Mouse (Mus musculus): ENCODE results near the gene Ccdc43. TPM values are rescaled to one million over a fixed set of nuclear protein-coding genes. Genes with fewer than 3 reads are reported as not detected.

Ccdc43 gene
- total RNA-seq, 2 experiments from 2014 or later = 28.2 to 30.3 TPM

DNA sequence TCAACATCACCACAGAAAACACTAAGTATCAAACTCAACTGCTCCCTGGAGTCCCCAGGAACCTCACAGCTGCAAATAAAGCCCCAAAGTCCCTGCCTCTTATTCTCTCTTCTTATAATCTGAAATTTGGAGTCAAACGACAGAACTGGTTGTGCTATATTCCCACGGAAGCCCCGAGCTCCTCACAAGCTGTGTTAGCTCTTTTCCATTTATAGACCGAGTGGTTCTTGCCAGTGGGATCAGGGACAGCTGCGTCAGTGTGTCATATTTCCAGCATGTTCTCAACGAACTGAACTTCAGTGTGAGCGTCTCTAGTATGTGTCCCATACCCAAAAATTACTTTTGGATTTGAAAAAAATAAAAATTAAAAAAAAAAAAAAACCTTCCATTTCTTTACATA is 2.3 kb downstream of the Ccdc43 start:
- peak in 1 of 2 experiments; percentile 72 for DNase-seq (ENCODE audit: low spot score in 2 of 2)
- intact Hi-C loops (cut with DNase I) = no loop called here

DNA sequence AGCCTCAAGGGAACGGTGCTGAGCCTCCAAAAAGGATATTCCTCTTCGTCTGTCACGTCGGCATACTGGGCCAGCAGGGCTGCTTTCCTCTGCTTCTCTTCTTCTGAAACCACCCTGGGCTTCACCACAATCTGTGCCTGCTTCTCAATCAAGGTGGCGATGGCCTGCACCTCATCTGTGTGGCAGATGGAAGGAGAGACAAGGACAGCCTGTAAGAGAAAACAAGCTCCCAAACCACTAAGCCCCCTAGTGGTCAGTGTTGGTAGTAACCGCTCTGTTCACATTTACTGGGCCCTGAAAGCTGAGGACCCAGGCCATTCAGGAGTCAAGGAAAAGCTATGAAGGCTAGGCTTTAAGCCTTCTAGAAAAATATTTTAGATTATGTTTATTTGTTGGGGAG is 7.4 kb downstream of the Ccdc43 start:
- peak; percentile 76 to 77 for DNase-seq (ENCODE audit: low spot score in 2 of 2)
- intact Hi-C loops (cut with DNase I) = no loop called here

DNA sequence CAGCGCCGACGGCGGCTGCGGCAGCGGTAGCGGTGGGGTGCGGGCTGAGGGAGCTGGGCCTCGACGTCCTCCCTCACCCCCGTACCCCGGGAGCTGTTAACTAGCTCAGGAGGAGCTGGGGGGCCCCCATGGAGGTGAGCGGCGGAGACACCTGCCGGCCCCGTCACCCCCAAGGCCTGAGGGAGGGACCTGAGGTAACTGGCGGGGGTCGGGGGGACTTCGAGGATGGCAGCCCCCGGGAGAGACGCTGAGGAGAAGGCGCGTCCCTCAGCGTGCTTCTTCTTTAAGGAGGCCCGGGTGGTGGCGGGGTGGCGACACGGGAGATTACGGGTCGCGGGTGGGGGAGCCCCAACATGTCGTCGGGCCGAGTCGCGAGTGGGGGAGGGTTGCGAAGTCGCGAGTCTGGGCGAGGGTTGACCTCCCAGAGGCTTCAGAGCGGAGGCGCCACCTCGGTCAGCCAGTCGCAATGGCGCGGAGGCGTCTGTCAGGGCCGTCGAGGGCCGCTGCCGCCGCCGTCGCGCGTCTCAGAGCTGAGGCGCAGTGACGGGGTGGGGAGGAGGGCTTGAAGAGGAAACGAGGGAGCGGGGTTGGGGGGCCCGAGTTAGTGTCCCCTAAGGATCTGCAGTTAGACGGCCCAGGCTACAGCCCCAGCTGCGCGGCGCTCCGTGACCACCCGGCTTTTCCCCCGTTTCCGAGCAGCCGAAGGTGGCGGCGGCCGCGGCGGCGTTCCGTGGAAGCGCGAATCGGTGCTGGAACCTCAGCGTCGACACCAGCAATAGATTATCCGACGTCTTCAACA is 31.7 kb downstream of the Ccdc43 start:
- intact Hi-C loops (cut with DNase I) = no loop called here
- DNase-seq (ENCODE audit: low spot score in 2 of 2) = no peak

DNA sequence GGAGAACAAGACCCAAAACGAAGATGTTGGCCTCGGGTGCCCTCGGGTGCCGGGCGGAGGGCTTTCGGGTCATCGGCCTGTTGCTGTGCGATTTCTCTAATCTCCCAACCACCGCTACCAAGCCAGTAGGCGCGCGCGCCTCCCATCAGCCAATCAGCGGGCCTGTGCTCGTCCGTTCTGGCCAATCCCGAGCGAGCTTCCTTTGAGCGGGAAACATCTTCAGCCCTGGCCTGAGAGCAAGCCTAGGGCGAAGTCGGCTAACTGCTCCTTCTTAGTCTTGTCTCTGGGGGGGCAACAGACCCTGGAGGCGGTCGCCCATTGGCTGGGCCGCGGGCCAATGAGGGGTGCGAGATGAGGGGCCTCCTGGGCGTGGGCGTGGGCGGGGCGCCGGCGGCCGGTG is 32.4 kb downstream of the Ccdc43 start:
- DNase-seq (ENCODE audit: low spot score in 2 of 2) = no peak
- intact Hi-C loops (cut with DNase I) = no loop called here

DNA sequence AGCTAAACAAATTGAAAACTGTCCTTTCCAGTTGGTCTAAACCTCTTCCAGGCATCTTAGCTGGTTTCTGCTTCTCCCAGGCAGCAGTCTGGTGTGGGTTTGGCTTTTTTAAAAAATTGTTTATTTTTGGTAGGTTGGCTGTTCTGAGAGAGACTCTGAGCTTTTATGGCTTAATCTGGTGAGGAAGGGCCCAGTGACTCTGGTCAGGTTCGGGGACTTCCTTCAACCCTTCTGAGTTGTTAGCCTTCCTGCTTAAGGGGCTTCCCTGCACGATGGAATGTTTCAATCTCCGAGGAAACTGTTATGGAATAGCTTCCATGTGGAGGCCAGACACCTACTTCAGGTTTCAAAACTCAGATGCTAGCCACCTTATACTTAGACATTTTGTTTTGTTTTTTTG is 34.2 kb downstream of the Ccdc43 start, which contains the start of gene Meioc:
Gene Meioc, plus strand, starts transcription at position 301 of the 400 bp plus-strand sequence.
- no peak for DNase-seq (ENCODE audit: low spot score in 2 of 2)
- intact Hi-C loops (cut with DNase I) = no loop called here

DNA sequence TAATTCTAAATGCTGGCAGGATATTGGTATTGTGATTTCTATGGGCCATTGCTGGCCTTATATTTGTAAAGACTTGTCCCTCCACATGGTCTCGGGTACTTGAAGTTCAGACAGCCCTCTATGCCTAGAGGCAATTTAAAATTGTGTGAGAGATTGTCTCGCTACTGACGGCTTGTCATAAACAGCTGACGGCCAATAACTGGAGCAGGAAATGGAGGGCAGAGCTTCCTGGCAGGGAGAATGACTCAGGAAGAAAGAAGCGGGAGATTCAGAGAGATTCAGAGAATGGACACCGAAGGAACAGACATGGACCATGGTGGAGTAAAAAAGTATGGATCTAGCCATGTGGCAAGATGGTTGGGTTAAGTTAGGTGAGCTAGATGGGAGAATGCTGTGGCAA is 40.7 kb downstream of the Ccdc43 start:
- intact Hi-C loops (cut with DNase I) = no loop called here
- no peak for DNase-seq (ENCODE audit: low spot score in 2 of 2)

DNA sequence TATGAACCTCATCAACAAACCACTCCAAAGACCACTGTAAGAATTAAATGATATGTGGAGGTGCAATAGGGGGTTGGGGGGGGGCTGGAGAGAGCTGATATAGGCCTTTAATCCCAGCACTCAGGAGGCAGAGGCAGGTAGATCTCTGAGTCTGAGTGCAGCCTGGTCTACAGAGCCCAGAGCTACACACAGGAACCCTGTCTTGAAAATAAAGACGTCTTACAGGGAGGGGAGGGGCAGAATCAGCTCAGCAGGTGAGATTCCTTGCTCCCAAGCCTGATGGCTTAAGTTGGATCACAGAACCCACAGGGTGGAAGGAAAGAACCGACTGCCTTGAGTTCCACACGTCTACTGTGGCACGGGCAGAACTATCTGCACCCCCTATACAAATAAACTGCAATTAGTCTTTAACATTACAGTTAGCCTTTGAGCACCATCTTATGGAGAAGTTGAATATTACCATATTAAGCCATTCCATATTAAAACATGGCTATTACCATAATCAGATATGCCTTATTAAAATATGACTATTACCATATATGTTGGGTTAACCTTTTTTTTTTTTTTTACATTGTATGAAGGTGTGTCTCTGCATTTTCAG is 41.2 kb downstream of the Ccdc43 start:
- no peak for DNase-seq (ENCODE audit: low spot score in 2 of 2)
- intact Hi-C loops (cut with DNase I) = no loop called here

DNA sequence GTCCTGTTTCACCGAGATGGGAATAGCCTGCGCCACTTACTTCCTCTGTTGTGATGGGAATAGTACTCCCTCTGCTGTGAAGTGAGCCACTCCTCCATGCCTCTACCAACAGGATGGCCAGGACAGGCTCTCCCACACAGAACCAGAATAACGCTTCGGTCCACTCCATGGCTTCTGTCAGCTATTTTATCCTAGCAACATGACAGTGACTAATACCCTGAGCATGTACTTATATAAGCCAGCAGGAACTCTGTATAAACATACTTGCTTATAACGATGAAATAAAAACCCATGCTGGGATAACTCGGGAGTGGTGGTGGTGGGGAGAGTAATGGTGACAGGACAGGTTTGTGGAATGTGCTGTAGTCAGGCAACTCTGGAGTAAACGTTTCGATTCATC is 41.7 kb downstream of the Ccdc43 start:
- intact Hi-C loops (cut with DNase I) = no loop called here
- DNase-seq (ENCODE audit: low spot score in 2 of 2) = peak; percentile 15 to 76

DNA sequence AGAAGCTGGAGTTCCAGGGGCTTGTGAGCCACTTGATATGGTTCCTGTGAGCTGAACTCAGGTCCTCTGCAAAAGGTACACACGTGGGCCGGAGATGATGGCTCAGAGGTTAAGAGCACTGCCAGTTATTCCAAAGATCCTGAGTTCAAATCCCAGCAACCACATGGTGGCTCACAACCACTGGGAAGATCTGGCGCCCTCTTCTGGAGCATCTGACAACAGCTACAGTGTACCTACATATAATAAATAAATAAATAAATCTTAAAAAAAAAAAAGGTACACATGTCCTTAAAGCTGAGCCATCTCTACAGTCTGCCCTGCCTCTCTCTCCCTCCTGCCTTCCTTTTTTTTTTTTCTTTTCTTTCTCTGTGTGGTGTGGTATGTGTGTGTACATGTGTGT is 44.7 kb downstream of the Ccdc43 start:
- no peak for DNase-seq (ENCODE audit: low spot score in 2 of 2)
- intact Hi-C loops (cut with DNase I) = no loop called here

DNA sequence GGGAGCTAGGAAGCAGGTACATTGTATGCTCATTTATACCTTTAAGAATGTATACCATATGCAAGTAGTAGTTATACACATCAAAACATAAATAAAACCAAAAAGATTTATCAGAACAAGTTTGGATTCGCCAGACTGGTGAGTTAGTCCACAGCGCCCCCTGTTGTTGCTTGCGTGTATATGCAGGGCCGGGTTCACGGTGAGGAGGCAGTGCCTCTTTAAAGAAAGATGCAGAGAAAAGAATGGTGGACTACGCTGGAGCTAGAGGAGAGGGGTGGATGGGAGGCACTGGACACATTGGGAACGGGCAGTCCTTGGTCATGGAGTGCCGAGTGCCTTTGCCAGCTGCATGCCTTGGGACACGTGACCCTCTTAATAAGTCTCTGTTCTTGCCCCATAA is 46.2 kb downstream of the Ccdc43 start:
- DNase-seq (ENCODE audit: low spot score in 2 of 2) = peak; percentile 66 to 77
- intact Hi-C loops (cut with DNase I) = loop anchor here (1.0 kb wide), 1 partner anchor 79 kb away; no protein-coding TSS in a partner anchor

DNA sequence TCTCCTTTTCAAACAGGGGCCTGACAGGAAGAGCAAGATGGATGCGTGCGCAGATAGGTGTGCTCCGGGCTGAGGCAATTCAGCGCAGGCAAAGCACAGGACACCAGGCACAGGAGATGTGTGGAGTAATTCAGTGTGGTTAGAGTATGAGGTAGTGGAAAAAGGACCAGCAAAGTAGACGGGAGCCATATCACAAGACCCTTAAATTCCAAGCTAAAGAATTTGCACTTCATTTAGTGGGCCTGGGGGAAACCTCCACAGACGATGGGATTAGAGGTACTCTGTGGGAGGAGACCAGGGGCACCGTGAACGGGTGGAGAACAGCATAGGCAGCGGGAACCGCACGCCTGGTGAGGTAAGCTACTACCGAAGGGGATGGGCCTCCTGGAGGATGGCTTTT is 49.7 kb downstream of the Ccdc43 start:
- intact Hi-C loops (cut with DNase I) = loop anchor here (2.0 kb wide), 1 partner anchor 165 kb away; no protein-coding TSS in a partner anchor
- no peak for DNase-seq (ENCODE audit: low spot score in 2 of 2)

DNA sequence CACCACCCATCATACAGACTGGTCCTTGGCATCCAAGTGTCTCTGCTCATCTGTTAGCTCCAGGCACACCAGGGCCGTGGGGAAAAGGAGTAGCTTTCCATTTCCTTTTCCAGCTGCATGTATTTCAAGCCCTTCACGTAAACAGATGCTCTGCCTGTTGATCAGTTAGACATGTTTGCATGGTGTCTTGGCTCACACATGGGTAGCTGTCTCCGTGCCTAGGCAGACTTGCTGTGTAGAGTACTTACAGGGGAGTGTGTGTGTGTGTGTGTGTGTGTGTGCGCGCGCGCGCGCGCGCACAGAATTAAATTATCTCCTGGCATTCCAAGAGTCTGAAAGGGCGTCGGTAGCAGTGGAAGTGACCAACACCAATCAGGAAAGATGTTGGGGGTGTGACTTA is 51.4 kb downstream of the Ccdc43 start:
- DNase-seq (ENCODE audit: low spot score in 2 of 2) = no peak
- intact Hi-C loops (cut with DNase I) = no loop called here

DNA sequence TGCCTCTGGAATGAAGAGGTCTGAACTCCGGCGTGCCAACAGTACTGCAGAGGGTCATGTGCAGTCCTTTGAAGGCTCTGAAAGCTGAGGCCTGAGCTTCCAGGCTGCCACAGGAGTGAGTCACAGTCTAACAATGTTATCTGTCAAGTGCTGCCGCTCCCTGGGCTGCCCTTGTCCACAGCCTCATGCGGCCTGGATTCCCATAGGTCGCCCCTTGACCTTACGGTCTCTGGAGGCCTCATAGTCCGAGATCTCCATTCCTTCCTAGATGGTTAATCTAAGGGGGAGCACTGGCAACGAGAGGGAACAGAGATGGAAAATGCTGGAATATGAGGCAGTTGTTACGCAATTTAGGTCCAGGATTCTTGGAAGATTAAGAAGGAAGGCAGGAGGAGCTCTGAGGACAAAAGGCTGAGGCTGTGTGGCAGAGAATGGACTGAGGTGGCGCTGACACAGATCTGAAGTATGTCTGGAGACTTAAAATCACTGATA is 53.6 kb downstream of the Ccdc43 start:
- intact Hi-C loops (cut with DNase I) = no loop called here
- DNase-seq (ENCODE audit: low spot score in 2 of 2) = no peak

DNA sequence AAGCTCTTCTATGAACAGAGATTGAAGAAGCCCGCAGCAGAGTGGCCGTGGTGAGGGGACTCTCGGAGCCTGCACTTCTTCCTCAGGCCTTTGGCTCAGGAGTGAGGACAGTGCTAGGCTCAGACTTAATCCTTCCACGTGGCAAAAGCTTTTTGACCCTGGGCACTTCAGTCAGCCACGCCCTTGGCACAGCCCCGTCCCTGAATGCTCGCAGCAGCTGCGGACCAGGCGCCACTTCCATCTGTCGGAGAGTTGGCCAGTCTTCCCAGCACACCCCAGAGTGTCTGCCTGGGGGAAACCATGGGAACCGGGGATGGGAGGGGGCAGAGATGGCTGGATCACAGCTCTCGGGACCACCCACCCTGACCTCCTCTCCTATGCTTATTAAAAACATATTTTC is 60.7 kb downstream of the Ccdc43 start:
- no peak for DNase-seq (ENCODE audit: low spot score in 2 of 2)
- intact Hi-C loops (cut with DNase I) = no loop called here

Small RNA genes within 50 kb of the gene (microRNA-seq; reads per million reads assigned to microRNA genes)
- 0 reads per million in 2 experiments for gene Gm22920

Other genes starting within 250 kb of the Ccdc43 start
- 1 to 10 TPM; 2.2 to 3.5 TPM for gene Itga2b, start 227.7 kb downstream of the Ccdc43 start, total RNA-seq (2021)
- gene Gpatch8, start 141.4 kb downstream of the Ccdc43 start, total RNA-seq (2021) = 10 to 100 TPM; 46.6 to 55.7 TPM
- gene Gm11627, start 118.3 kb downstream of the Ccdc43 start, total RNA-seq (2021) = 1 to 10 TPM; 3.8 to 6.0 TPM
- gene Fzd2, start 93.4 kb downstream of the Ccdc43 start, total RNA-seq (2021) = 10 to 100 TPM in 1 of 2 experiments, 1 to 10 TPM in 1; 9.3 to 11.3 TPM
- not detected for gene Meioc, start 34.1 kb downstream of the Ccdc43 start, total RNA-seq (2021)
- gene Adam11, start 63.7 kb upstream of the Ccdc43 start, total RNA-seq (2021) = 100 to 1,000 TPM; 118 to 139 TPM
- gene Gjc1, start 121.9 kb upstream of the Ccdc43 start, total RNA-seq (2021) = 1 to 10 TPM; 7.3 to 8.0 TPM
- 1 to 10 TPM; 5.1 to 7.2 TPM for gene Higd1b, start 138.1 kb upstream of the Ccdc43 start, total RNA-seq (2021)
- gene Eftud2, start 183.2 kb upstream of the Ccdc43 start, total RNA-seq (2021) = 100 to 1,000 TPM; 108 to 116 TPM
- 1 to 10 TPM; 1.7 to 2.7 TPM for gene Ccdc103, start 183.4 kb upstream of the Ccdc43 start, total RNA-seq (2021)
- gene Fam187a, start 187.4 kb upstream of the Ccdc43 start, total RNA-seq (2021) = under 1 TPM in 1 of 2 experiments, not detected in 1; 0.27 TPM
- 100 to 1,000 TPM; 118 to 122 TPM for gene Gfap, start 203.1 kb upstream of the Ccdc43 start, total RNA-seq (2021)
- gene Kif18b, start 227.3 kb upstream of the Ccdc43 start, total RNA-seq (2021) = under 1 TPM; 0.28 to 0.41 TPM
- gene C1ql1, start 248.9 kb upstream of the Ccdc43 start, total RNA-seq (2021) = 10 to 100 TPM; 16.4 to 17.4 TPM

Data from left cerebral cortex, postnatal 25 days (tissue).